Mouse (Mus musculus): ENCODE data around the gene Sh3d19. TPM values are rescaled to one million over a fixed set of nuclear protein-coding genes. Genes with fewer than 3 reads are reported as not detected.

Sh3d19 gene
- polyA plus RNA-seq, 1 experiment, result 44.2 TPM

DNA sequence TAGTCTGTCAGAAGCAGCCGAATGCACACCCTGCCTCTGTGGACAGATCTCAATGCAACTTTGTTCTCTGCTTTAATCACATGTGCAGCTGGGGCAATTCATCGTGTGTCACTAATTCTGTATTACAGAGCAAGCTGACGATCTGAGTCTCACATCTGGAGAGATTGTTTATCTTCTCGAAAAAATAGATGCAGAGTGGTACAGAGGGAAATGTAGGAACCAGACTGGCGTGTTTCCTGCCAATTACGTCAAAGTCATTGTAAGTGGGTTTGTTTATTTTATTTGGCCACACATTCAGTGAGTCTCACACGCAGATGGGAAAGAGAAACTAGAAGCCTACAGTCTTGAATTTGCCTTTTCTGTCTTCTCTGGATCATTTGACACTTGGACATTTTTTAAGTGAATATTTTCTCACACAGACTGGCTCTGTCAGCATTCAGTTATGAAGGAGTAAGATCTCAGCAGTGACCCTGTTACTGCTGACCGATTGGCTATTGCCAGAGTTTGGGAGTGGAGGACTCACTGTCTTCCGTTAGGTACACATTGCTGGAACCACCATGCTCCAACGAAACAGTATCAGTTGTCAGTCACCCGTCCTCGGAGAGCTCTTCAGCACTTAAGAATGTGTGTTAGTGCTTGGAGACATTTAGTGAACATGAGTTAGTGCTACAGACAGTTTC lies 143.9 kb downstream of the Sh3d19 start:
- peak; percentile 35 for DNase-seq
- TF ChIP-seq POLR2A (IDR thresholded peaks at IDR 0.05; ENCODE audit: low read depth, low read length), result no peak
- TF ChIP-seq CTCF (conservative IDR thresholded peaks at IDR 0.05; ENCODE audit: insufficient read depth, insufficient read length, low read depth, low read length), result no peak
- no peaks in the 10 kb centered on the region for H3K4me1 ChIP-seq (ENCODE audit: control insufficient read depth, insufficient read depth, low read length)
- H3K27ac ChIP-seq (ENCODE audit: insufficient read depth, low read depth, low read length), result 0 out of 2 replicates have a peak overlapping the region, but pooled peaks have one; percentile 39
- WGBS, result 45% methylated on average over 12 of the region's 12 CpGs
- peaks cover 4% of the 10 kb centered on the region for H3K36me3 ChIP-seq (ENCODE audit: control insufficient read depth, insufficient read depth, low read length)
- no peak overlapping the region for H3K4me3 ChIP-seq (ENCODE audit: insufficient read depth, low read depth, low read length)
- no peaks in the 10 kb centered on the region for H3K27me3 ChIP-seq (replicated peaks; ENCODE audit: control insufficient read depth, insufficient read depth, low read length)

- Histone ChIP-seq H3K4me3 (ENCODE audit: insufficient read depth, low read depth, low read length) (no peak overlapping the region), H3K27me3 (replicated peaks; ENCODE audit: control insufficient read depth, insufficient read depth, low read length) (no peaks in the 10 kb centered on the region), H3K4me1 (ENCODE audit: control insufficient read depth, insufficient read depth, low read length) (no peaks in the 10 kb centered on the region), H3K36me3 (ENCODE audit: control insufficient read depth, insufficient read depth, low read length) (peaks cover 5% of the 10 kb centered on the region), H3K27ac (ENCODE audit: insufficient read depth, low read depth, low read length) (no peak overlapping the region)
- WGBS, result 84% methylated on average over 4 of the region's 4 CpGs
- DNase-seq, result no peak
- TF ChIP-seq CTCF (conservative IDR thresholded peaks at IDR 0.05; ENCODE audit: insufficient read depth, insufficient read length, low read depth, low read length) (peak; percentile 35), POLR2A (IDR thresholded peaks at IDR 0.05; ENCODE audit: low read depth, low read length) (no peak)
These were observed 146.0 kb downstream of the Sh3d19 start for GRCm38 (mm10) chr3:86116951-86117350.

- 74% methylated on average over 16 of the region's 16 CpGs for WGBS
- H3K4me1 ChIP-seq (ENCODE audit: control insufficient read depth, insufficient read depth, low read length), result no peaks in the 10 kb centered on the region
- H3K36me3 ChIP-seq (ENCODE audit: control insufficient read depth, insufficient read depth, low read length), result peaks cover 11% of the 10 kb centered on the region
- H3K27me3 ChIP-seq (replicated peaks; ENCODE audit: control insufficient read depth, insufficient read depth, low read length), result no peaks in the 10 kb centered on the region
- H3K27ac ChIP-seq (ENCODE audit: insufficient read depth, low read depth, low read length), result no peak overlapping the region
- no peak overlapping the region for H3K4me3 ChIP-seq (ENCODE audit: insufficient read depth, low read depth, low read length)
- DNase-seq, result no peak
- TF ChIP-seq POLR2A (IDR thresholded peaks at IDR 0.05; ENCODE audit: low read depth, low read length) (no peak), CTCF (conservative IDR thresholded peaks at IDR 0.05; ENCODE audit: insufficient read depth, insufficient read length, low read depth, low read length) (no peak)
These were observed 148.5 kb downstream of the Sh3d19 start for GRCm38 (mm10) chr3:86119237-86119932.

GRCm38 (mm10) chr3:86122156-86122555 lies 151.2 kb downstream of the Sh3d19 start:
- TF ChIP-seq POLR2A (IDR thresholded peaks at IDR 0.05; ENCODE audit: low read depth, low read length) (no peak), CTCF (conservative IDR thresholded peaks at IDR 0.05; ENCODE audit: insufficient read depth, insufficient read length, low read depth, low read length) (0 out of 2 replicates have a peak, but pooled peaks have one; percentile 18)
- Histone ChIP-seq H3K27ac (ENCODE audit: insufficient read depth, low read depth, low read length) (no peak overlapping the region), H3K4me3 (ENCODE audit: insufficient read depth, low read depth, low read length) (no peak overlapping the region), H3K36me3 (ENCODE audit: control insufficient read depth, insufficient read depth, low read length) (peaks cover 7% of the 10 kb centered on the region), H3K4me1 (ENCODE audit: control insufficient read depth, insufficient read depth, low read length) (no peaks in the 10 kb centered on the region), H3K27me3 (replicated peaks; ENCODE audit: control insufficient read depth, insufficient read depth, low read length) (no peaks in the 10 kb centered on the region)
- no peak for DNase-seq

DNA sequence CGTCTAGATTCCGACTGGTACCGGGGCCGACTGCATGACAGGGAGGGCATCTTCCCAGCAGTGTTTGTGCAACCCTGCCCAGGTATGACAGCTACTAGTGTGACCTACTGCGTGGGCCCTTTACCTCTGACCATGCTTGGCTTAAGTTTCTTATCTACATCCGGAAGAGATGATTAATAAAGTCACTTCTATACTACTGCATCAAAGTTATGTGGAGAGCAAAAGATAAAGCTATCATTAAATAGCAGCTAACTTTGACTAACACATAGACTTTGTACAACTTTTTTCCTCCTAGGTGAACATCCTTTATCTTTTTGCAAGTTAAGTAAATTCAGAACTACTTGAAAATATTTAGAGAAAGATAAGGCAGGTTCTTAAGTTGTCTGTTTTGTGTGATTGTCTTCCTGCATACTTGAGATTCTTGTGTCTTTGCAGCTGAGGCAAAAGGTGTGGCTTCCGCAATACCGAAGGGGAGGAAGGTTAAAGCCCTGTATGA lies 152.4 kb downstream of the Sh3d19 start:
- Histone ChIP-seq H3K27ac (ENCODE audit: insufficient read depth, low read depth, low read length) (no peak overlapping the region), H3K27me3 (replicated peaks; ENCODE audit: control insufficient read depth, insufficient read depth, low read length) (no peaks in the 10 kb centered on the region), H3K4me3 (ENCODE audit: insufficient read depth, low read depth, low read length) (no peak overlapping the region), H3K36me3 (ENCODE audit: control insufficient read depth, insufficient read depth, low read length) (peaks cover 8% of the 10 kb centered on the region), H3K4me1 (ENCODE audit: control insufficient read depth, insufficient read depth, low read length) (no peaks in the 10 kb centered on the region)
- WGBS, result 91% methylated on average over 8 of the region's 8 CpGs
- TF ChIP-seq POLR2A (IDR thresholded peaks at IDR 0.05; ENCODE audit: low read depth, low read length) (no peak), CTCF (conservative IDR thresholded peaks at IDR 0.05; ENCODE audit: insufficient read depth, insufficient read length, low read depth, low read length) (no peak)
- DNase-seq, result no peak

DNA sequence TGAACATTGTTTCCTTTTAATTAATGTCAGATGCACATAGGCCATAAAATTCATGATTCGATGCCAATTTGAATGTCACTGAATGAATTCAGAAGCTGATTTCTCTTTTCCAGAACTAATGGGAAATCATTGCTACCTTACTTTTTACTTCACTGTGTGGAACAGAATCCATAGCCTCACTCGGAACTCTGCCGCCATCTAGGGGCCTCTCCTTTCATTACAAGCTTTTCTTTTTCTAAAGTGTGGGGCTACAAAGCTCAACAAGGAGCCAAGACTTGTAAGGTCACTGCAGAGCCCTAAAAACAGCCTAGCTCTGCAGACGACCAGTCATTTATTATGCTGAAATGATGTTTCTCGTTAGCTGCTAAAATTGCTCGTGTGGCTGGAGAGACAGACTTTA lies 158.8 kb downstream of the Sh3d19 start:
- H3K4me3 ChIP-seq (ENCODE audit: insufficient read depth, low read depth, low read length), result no peak overlapping the region
- H3K36me3 ChIP-seq (ENCODE audit: control insufficient read depth, insufficient read depth, low read length), result peaks cover 1% of the 10 kb centered on the region
- H3K27me3 ChIP-seq (replicated peaks; ENCODE audit: control insufficient read depth, insufficient read depth, low read length), result no peaks in the 10 kb centered on the region
- H3K27ac ChIP-seq (ENCODE audit: insufficient read depth, low read depth, low read length), result no peak overlapping the region
- WGBS, result 15% methylated on average over 6 of the region's 6 CpGs
- TF ChIP-seq CTCF (conservative IDR thresholded peaks at IDR 0.05; ENCODE audit: insufficient read depth, insufficient read length, low read depth, low read length), result peak; percentile 66
- no peak for TF ChIP-seq POLR2A (IDR thresholded peaks at IDR 0.05; ENCODE audit: low read depth, low read length)
- peak; percentile 59 for DNase-seq
- H3K4me1 ChIP-seq (ENCODE audit: control insufficient read depth, insufficient read depth, low read length), result no peaks in the 10 kb centered on the region

GRCm38 (mm10) chr3:86134939-86135638 lies 164.2 kb downstream of the Sh3d19 start:
- no peak for TF ChIP-seq POLR2A (IDR thresholded peaks at IDR 0.05; ENCODE audit: low read depth, low read length)
- TF ChIP-seq CTCF (conservative IDR thresholded peaks at IDR 0.05; ENCODE audit: insufficient read depth, insufficient read length, low read depth, low read length), result no peak
- 82% methylated on average over 6 of the region's 6 CpGs for WGBS
- H3K4me3 ChIP-seq (ENCODE audit: insufficient read depth, low read depth, low read length), result no peak overlapping the region
- no peak for DNase-seq
- H3K27ac ChIP-seq (ENCODE audit: insufficient read depth, low read depth, low read length), result no peak overlapping the region
- H3K36me3 ChIP-seq (ENCODE audit: control insufficient read depth, insufficient read depth, low read length), result peaks cover 8% of the 10 kb centered on the region
- H3K4me1 ChIP-seq (ENCODE audit: control insufficient read depth, insufficient read depth, low read length), result no peaks in the 10 kb centered on the region
- no peaks in the 10 kb centered on the region for H3K27me3 ChIP-seq (replicated peaks; ENCODE audit: control insufficient read depth, insufficient read depth, low read length)

Data from kidney, adult 2 months (tissue).